Mouse (Mus musculus) liver, adult 2 months (tissue): Measurements from ENCODE around the gene Iqgap2.

Experiments used
- CTCF ChIP-seq: fragments of 200-500 bp; IDR thresholded peaks from 2 replicates; pipeline ENCODE4 v1.5.1; 2011; ENCODE audit warnings: low read depth, low read length, control low read depth
- POLR2A ChIP-seq: fragments of 200-500 bp; IDR thresholded peaks from 2 replicates; pipeline ENCODE4 v1.6.1; 2011; ENCODE audit warnings: low read length, control low read depth; ENCODE audit not compliant: insufficient read depth; ENCODE audit errors: extremely low read depth

DNA sequence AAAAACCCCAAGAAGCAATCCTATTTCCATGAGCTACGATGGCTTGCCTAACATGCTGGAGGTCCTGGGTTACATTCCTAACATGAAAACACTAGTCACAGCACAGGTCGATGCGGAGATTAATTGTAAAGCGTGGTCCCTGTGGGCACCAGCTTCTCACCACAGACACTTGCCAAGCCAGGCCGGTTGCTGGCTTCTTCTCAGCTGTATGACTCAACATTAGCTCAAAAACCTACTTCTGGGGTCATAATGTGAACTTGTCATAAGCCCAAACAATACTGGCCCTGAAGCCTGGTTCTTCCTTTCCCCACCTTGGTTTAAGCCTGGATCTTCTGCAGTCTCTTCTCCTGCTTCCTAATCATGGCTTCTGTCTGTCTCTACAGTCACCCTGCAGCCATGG lies 306.8 kb downstream of the Iqgap2 start:
- TF ChIP-seq CTCF: no peak
- TF ChIP-seq POLR2A: no peak
